Mouse (Mus musculus): ENCODE data around the gene Slc18b1. TPM values are rescaled to one million over a fixed set of nuclear protein-coding genes. Genes with fewer than 3 reads are reported as not detected.

Slc18b1 gene
- polyA plus RNA-seq, 1 experiment from 2014 or later, result 23.2 TPM

DNA sequence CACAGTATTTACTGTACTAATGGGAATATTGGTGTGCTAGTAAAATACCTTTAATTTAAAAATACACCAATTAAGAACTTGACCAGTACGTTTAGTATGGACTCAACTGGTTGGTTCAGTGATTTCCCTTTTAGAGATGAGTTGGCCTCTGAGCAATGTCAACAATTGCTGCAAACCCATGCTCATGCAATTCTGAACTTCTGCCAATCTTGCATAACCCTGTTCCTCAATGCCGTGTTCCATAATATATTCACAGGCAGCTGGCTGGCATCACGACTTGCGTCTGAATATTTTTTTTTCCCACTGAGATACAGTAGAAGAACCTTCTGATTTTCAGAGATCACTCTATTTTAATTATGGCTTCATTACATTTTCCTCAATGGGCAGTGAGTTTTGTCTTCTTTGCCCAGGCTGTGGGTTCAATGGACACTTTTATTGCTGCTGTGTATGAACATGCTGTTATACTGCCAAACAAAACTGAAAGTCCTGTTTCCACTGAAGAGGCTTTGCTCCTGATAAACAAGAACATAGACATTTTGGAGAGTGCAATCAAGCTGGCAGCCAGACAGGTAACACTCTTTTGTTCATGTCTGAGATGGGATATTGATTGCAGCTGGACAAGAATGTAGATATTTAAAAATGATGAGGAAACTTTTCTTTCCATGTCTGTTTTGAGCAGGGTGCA, 54.6 kb downstream of the Slc18b1 start, which contains the start of gene Vnn3:
Gene Vnn3, plus strand, starts transcription at position 235 of the 685 bp plus-strand sequence.
- 92% methylated on average over 4 of the region's 4 CpGs for WGBS
- Histone ChIP-seq H3K9me3 (ENCODE audit: control insufficient read depth, low read length) (no peaks in the 10 kb centered on the region), H3K9ac (ENCODE audit: low read depth, low read length) (no peak within 1 kb of the TSS), H3K27me3 (ENCODE audit: control insufficient read depth, insufficient read depth, low read length) (no peaks in the 10 kb centered on the region), H3K27ac (ENCODE audit: low read depth, low read length) (no peak within 1 kb of the TSS), H3K4me2 (replicated peaks; ENCODE audit: low read depth, low read length) (no peak within 1 kb of the TSS), H3K4me1 (replicated peaks; ENCODE audit: control insufficient read depth, insufficient read depth, low read length) (no peaks in the 10 kb centered on the region), H3K4me3 (ENCODE audit: low read depth, low read length) (no peak within 1 kb of the TSS), H3K36me3 (ENCODE audit: control insufficient read depth, insufficient read depth, low read length) (no peaks in the 10 kb centered on the region)
- no peak for ATAC-seq (ENCODE audit: low FRiP score)
- no peak for DNase-seq (ENCODE audit: low spot score)

DNA sequence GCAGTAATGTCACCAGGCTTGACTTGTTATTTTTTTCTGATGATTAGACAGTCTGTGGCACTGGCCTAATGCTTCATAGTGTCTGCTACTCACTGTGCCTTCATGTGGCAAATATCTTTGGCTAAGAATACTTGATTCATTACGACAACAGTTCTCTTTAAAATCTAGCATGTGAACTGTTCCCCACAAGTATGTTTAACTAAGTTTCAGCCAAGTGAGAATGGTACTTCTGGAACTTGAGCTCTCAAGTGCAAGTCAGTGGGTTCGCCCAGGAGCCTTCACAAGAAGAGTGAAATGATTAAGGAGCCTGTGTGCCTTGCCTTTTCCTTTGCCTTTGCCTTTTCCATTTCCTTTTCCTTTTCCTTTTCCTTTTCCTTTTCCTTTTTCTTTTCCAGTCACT, 55.3 kb downstream of the Slc18b1 start:
- Histone ChIP-seq H3K9ac (ENCODE audit: low read depth, low read length) (no peak overlapping the region), H3K27ac (ENCODE audit: low read depth, low read length) (no peak overlapping the region), H3K36me3 (ENCODE audit: control insufficient read depth, insufficient read depth, low read length) (no peaks in the 10 kb centered on the region), H3K27me3 (ENCODE audit: control insufficient read depth, insufficient read depth, low read length) (no peaks in the 10 kb centered on the region), H3K4me3 (ENCODE audit: low read depth, low read length) (no peak overlapping the region), H3K4me2 (replicated peaks; ENCODE audit: low read depth, low read length) (no peak overlapping the region), H3K9me3 (ENCODE audit: control insufficient read depth, low read length) (no peaks in the 10 kb centered on the region), H3K4me1 (replicated peaks; ENCODE audit: control insufficient read depth, insufficient read depth, low read length) (no peaks in the 10 kb centered on the region)
- 83% methylated on average over 2 of the region's 2 CpGs for WGBS
- ATAC-seq (ENCODE audit: low FRiP score), result no peak
- DNase-seq (ENCODE audit: low spot score), result no peak

DNA sequence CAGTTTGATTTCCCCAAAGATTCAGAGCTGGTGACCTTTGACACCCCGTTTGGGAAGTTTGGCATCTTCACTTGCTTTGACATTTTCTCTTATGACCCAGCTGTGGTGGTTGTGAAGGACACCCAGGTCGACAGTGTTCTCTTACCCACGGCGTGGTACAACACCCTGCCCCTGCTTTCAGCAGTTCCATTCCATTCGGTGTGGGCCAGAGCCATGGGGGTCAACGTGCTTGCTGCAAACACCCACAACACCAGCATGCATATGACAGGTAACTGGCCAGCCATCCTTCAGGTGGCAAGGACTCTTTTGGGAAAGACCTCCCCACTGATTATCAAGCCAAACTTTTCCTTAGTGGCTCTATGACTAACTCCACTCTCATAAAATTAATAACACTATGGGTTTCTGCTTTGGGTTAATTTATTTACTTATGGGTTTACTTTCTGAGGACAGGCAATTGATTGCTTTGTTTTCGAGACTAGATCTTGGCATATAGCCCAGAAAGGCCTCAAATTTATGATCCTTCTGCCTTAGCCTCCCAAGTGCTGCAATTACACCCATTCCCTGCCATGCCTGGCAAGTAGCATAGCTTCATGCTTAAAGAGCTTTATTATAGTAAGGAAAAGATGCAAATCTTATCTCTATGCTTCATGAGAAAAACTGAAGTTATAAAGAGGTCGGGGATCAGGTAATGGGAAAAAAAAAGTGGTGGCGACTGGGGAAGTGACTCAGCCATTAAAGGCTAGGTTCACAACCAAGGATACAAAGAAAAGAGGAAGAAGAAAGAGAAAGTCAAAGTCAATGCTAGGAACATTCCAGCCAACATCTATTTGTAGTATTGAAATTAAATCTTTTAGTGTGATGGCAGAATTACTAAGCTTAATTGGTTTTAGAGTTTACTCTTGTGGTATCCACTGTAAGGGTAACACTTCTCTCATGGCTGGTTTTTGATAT, 67.9 kb downstream of the Slc18b1 start:
- H3K4me1 ChIP-seq (replicated peaks; ENCODE audit: control insufficient read depth, insufficient read depth, low read length), result no peaks in the 10 kb centered on the region
- DNase-seq (ENCODE audit: low spot score), result no peak
- WGBS, result 82% methylated on average over 9 of the region's 9 CpGs

More for the DNA sequence above, 67.9 kb downstream of the Slc18b1 start:
- Histone ChIP-seq H3K9ac (ENCODE audit: low read depth, low read length) (no peak overlapping the region), H3K4me3 (ENCODE audit: low read depth, low read length) (no peak overlapping the region), H3K4me2 (replicated peaks; ENCODE audit: low read depth, low read length) (no peak overlapping the region), H3K9me3 (ENCODE audit: control insufficient read depth, low read length) (no peaks in the 10 kb centered on the region), H3K27me3 (ENCODE audit: control insufficient read depth, insufficient read depth, low read length) (no peaks in the 10 kb centered on the region), H3K27ac (ENCODE audit: low read depth, low read length) (no peak overlapping the region), H3K36me3 (ENCODE audit: control insufficient read depth, insufficient read depth, low read length) (no peaks in the 10 kb centered on the region)
- ATAC-seq (ENCODE audit: low FRiP score), result no peak

Other genes starting within 250 kb of the Slc18b1 start
- 126 TPM in 2 replicates for gene Rps12, start 9.7 kb upstream of the Slc18b1 start, polyA plus RNA-seq (2014; fragmentation: Nextera tagmentation; extraction: Ambion mirVana)
- gene Vnn3, start 54.5 kb downstream of the Slc18b1 start, polyA plus RNA-seq (2014; fragmentation: Nextera tagmentation; extraction: Ambion mirVana), result 0.09 TPM in 1 of 2 replicates, not detected in the other
- 2.4 and 3.1 TPM in 2 replicates for gene Vnn1, start 97.7 kb downstream of the Slc18b1 start, polyA plus RNA-seq (2014; fragmentation: Nextera tagmentation; extraction: Ambion mirVana)
- not detected in 2 replicates for gene Taar1, start 123.4 kb downstream of the Slc18b1 start, polyA plus RNA-seq (2014; fragmentation: Nextera tagmentation; extraction: Ambion mirVana)
- not detected in 2 replicates for gene Taar2, start 141.6 kb downstream of the Slc18b1 start, polyA plus RNA-seq (2014; fragmentation: Nextera tagmentation; extraction: Ambion mirVana)
- not detected in 2 replicates for gene Taar3, start 152.6 kb downstream of the Slc18b1 start, polyA plus RNA-seq (2014; fragmentation: Nextera tagmentation; extraction: Ambion mirVana)
- gene Taar4, start 163.5 kb downstream of the Slc18b1 start, polyA plus RNA-seq (2014; fragmentation: Nextera tagmentation; extraction: Ambion mirVana), result not detected in 2 replicates
- gene Taar5, start 173.7 kb downstream of the Slc18b1 start, polyA plus RNA-seq (2014; fragmentation: Nextera tagmentation; extraction: Ambion mirVana), result not detected in 2 replicates
- not detected in 2 replicates for gene Taar6, start 188.7 kb downstream of the Slc18b1 start, polyA plus RNA-seq (2014; fragmentation: Nextera tagmentation; extraction: Ambion mirVana)
- not detected in 2 replicates for gene Taar7a, start 196.5 kb downstream of the Slc18b1 start, polyA plus RNA-seq (2014; fragmentation: Nextera tagmentation; extraction: Ambion mirVana)
- gene Taar7b, start 203.0 kb downstream of the Slc18b1 start, polyA plus RNA-seq (2014; fragmentation: Nextera tagmentation; extraction: Ambion mirVana), result not detected in 2 replicates
- gene Taar7d, start 230.2 kb downstream of the Slc18b1 start, polyA plus RNA-seq (2014; fragmentation: Nextera tagmentation; extraction: Ambion mirVana), result not detected in 2 replicates
- not detected in 2 replicates for gene Taar7e, start 240.6 kb downstream of the Slc18b1 start, polyA plus RNA-seq (2014; fragmentation: Nextera tagmentation; extraction: Ambion mirVana)